9 mouse cellular contexts compared by ENCODE assay signal in genomic region chr5:149851011-149851410, GRCm38 (mm10).
DNase-seq lines count a peak whose midpoint lies in the region; ATAC-seq and TF ChIP-seq lines count a peak whose summit lies in the region.
"Had no signal": no experiment of that assay in that cellular context is flagged by ENCODE, and none has a peak within 500 bp of the region (broad histone marks: within the 10 kb centered on the region; RNA-seq: fewer than 3 reads in every experiment).

No protein-coding gene starts in this region.

- peak; percentile 37; the same call in 1 of the 2 replicates for TF ChIP-seq CTCF in spleen, adult 2 months (IDR thresholded peaks at IDR 0.05; ENCODE audit: extremely low read depth, insufficient read depth, insufficient read length, insufficient replicate concordance)
- TF ChIP-seq CTCF in cerebellum, adult 2 months (IDR thresholded peaks at IDR 0.05; ENCODE audit: borderline replicate concordance, insufficient read depth, low read depth, low read length) = peak; percentile 70
- TF ChIP-seq CTCF in stomach, postnatal 0 days (IDR thresholded peaks at IDR 0.05; ENCODE audit: low read depth) = peak; percentile 85

- no peaks in the 10 kb centered on the region for H3K36me3 ChIP-seq in spleen, adult 2 months (ENCODE audit: control insufficient read depth, insufficient read depth, low read length)
- H3K36me3 ChIP-seq in midbrain, embryonic 14.5 days (ENCODE audit: control insufficient read depth, insufficient read depth, low read length) = no peaks in the 10 kb centered on the region
- H3K36me3 ChIP-seq in stomach, postnatal 0 days (ENCODE audit: control insufficient read depth, insufficient read depth, low read length) = no peaks in the 10 kb centered on the region
- H3K36me3 ChIP-seq: embryonic facial prominence, embryonic 12.5 days had no signal

- no peak for TF ChIP-seq EP300 in stomach, postnatal 0 days (optimal IDR thresholded peaks at IDR 0.05)

- TF ChIP-seq POLR2A in spleen, adult 2 months (IDR thresholded peaks at IDR 0.05; ENCODE audit: low read depth, low read length) = no peak
- no peak for TF ChIP-seq POLR2A in cerebellum, adult 2 months (IDR thresholded peaks at IDR 0.05; ENCODE audit: borderline replicate concordance, insufficient read depth, low read length)

- H3K27me3 ChIP-seq in spleen, adult 2 months (ENCODE audit: control insufficient read depth, insufficient read depth, low read length) = no peaks in the 10 kb centered on the region
- no peaks in the 10 kb centered on the region for H3K27me3 ChIP-seq in cerebellum, adult 2 months (ENCODE audit: control insufficient read depth, insufficient read depth, low read length)
- no peaks in the 10 kb centered on the region for H3K27me3 ChIP-seq in midbrain, embryonic 14.5 days (ENCODE audit: control insufficient read depth, insufficient read depth, low read length)
- no peaks in the 10 kb centered on the region for H3K27me3 ChIP-seq in stomach, postnatal 0 days (ENCODE audit: control insufficient read depth, insufficient read depth, low read length)

- no peak overlapping the region for H3K9ac ChIP-seq in midbrain, embryonic 14.5 days (replicated peaks; ENCODE audit: low read length)
- H3K9ac ChIP-seq in stomach, postnatal 0 days (ENCODE audit: low read length) = no peak overlapping the region
- H3K9ac ChIP-seq: embryonic facial prominence, embryonic 12.5 days had no signal

- intact Hi-C loops in left cerebral cortex, postnatal 14 days (cut with DNase I) = loop anchor here (5.0 kb wide), 1 partner anchor 139 kb away; no protein-coding TSS in a partner anchor

- 14% methylated on average over 9 of the region's 9 CpGs for WGBS in spleen, adult 2 months
- WGBS in cerebellum, adult 2 months = 9% methylated on average over 9 of the region's 9 CpGs
- WGBS in midbrain, embryonic 14.5 days = 7% methylated on average over 9 of the region's 9 CpGs
- WGBS in stomach, postnatal 0 days = 12% methylated on average over 9 of the region's 9 CpGs

- peak in 1 of 2 experiments; percentile 36 for DNase-seq in spleen, adult 2 months (ENCODE audit: low read depth in 1 of 2, low spot score in 2 of 2)
- no peak for DNase-seq in spleen, adult 12 weeks (ENCODE audit: low spot score)
- peak; percentile 44 to 63 for DNase-seq in cerebellum, adult 2 months
- peak; percentile 25 to 71 for DNase-seq in frontal cortex, postnatal 10 days (ENCODE audit: low spot score in 2 of 2)
- peak; percentile 33 for DNase-seq in kidney, adult 11 months
- peak; percentile 62 to 86 for DNase-seq in left cerebral cortex, postnatal 14 days (ENCODE audit: low spot score in 2 of 2)
- DNase-seq in midbrain, embryonic 14.5 days = peak; percentile 89
- peak; percentile 70 for DNase-seq in stomach, postnatal 0 days (ENCODE audit: low spot score)

- H3K27ac ChIP-seq in spleen, adult 2 months (ENCODE audit: insufficient read depth, low read length) = no peak overlapping the region
- no peak overlapping the region for H3K27ac ChIP-seq in cerebellum, adult 2 months (ENCODE audit: insufficient read depth, low read length)
- no peak overlapping the region for H3K27ac ChIP-seq in midbrain, embryonic 14.5 days (replicated peaks; ENCODE audit: low read depth, low read length)
- no peak overlapping the region for H3K27ac ChIP-seq in stomach, postnatal 0 days (replicated peaks)
- H3K27ac ChIP-seq: embryonic facial prominence, embryonic 12.5 days had no signal

- ATAC-seq in midbrain, embryonic 14.5 days (ENCODE audit: low FRiP score, low TSS enrichment) = peak; percentile 46; the same call in 1 of the 2 replicates
- ATAC-seq in stomach, postnatal 0 days (ENCODE audit: low FRiP score, low TSS enrichment) = peak; percentile 26; the same call in 1 of the 2 replicates

- no peak overlapping the region for H3K4me2 ChIP-seq in midbrain, embryonic 14.5 days (ENCODE audit: low read length)
- no peak overlapping the region for H3K4me2 ChIP-seq in stomach, postnatal 0 days (replicated peaks; ENCODE audit: low read depth)
- H3K4me2 ChIP-seq: embryonic facial prominence, embryonic 12.5 days had no signal

- no peak overlapping the region for H3K4me3 ChIP-seq in spleen, adult 2 months (ENCODE audit: extremely low read depth, insufficient read depth, insufficient read length)
- H3K4me3 ChIP-seq in cerebellum, adult 2 months (replicated peaks; ENCODE audit: insufficient read depth, low read depth, low read length) = no peak overlapping the region
- no peak overlapping the region for H3K4me3 ChIP-seq in midbrain, embryonic 14.5 days (replicated peaks; ENCODE audit: low read depth, low read length)
- no peak overlapping the region for H3K4me3 ChIP-seq in stomach, postnatal 0 days (ENCODE audit: low read depth, low read length)
- H3K4me3 ChIP-seq: embryonic facial prominence, embryonic 12.5 days had no signal

- H3K9me3 ChIP-seq in midbrain, embryonic 14.5 days (ENCODE audit: control insufficient read depth, low read length) = no peaks in the 10 kb centered on the region
- H3K9me3 ChIP-seq in stomach, postnatal 0 days (ENCODE audit: control insufficient read depth, low read length) = no peaks in the 10 kb centered on the region
- H3K9me3 ChIP-seq: embryonic facial prominence, embryonic 12.5 days had no signal

- H3K4me1 ChIP-seq in spleen, adult 2 months (ENCODE audit: control insufficient read depth, insufficient read depth, insufficient read length) = no peaks in the 10 kb centered on the region; the same call in 1 of the 2 replicates
- H3K4me1 ChIP-seq in cerebellum, adult 2 months (ENCODE audit: control insufficient read depth, insufficient read depth, low read length) = no peaks in the 10 kb centered on the region
- no peaks in the 10 kb centered on the region for H3K4me1 ChIP-seq in midbrain, embryonic 14.5 days (ENCODE audit: control insufficient read depth, insufficient read depth, low read length)
- H3K4me1 ChIP-seq in stomach, postnatal 0 days (replicated peaks; ENCODE audit: control insufficient read depth, insufficient read depth) = no peaks in the 10 kb centered on the region
- H3K4me1 ChIP-seq: embryonic facial prominence, embryonic 12.5 days had no signal
